Mouse (Mus musculus): ENCODE results near the gene Inca1.

GRCm38 (mm10) chr11:70674014-70674413 is 25.9 kb downstream of the Inca1 start:
- TF ChIP-seq CTCF (IDR thresholded peaks at IDR 0.05; ENCODE audit: low read depth) (no peak), EP300 (IDR thresholded peaks at IDR 0.05; ENCODE audit: low read depth) (no peak)
